Mouse (Mus musculus): ENCODE measurements around the gene Tdpoz5.
"Not testable (repeated sequence)": the region's sequence is repeated elsewhere in the genome, so short reads cannot be mapped to it uniquely, and the experiment has no call there.

Tdpoz5 gene

GRCm38 (mm10) chr3:93961214-93961613 lies at the start of gene Tdpoz5:
TSS of gene Tdpoz5 (minus strand) at chr3:93961314.
- not testable (repeated sequence) for DNase-seq

GRCm38 (mm10) chr3:93968938-93969337 lies 7.8 kb upstream of the Tdpoz5 start:
- not testable (repeated sequence) for DNase-seq

GRCm38 (mm10) chr3:93943443-93943842 lies 17.7 kb downstream of the Tdpoz5 start, which contains the start of gene Gm9117:
TSS of gene Gm9117 (minus strand) at chr3:93943543.
- not testable (repeated sequence) for DNase-seq

- not testable (repeated sequence) for DNase-seq
Observed at GRCm38 (mm10) chr3:93938386-93938785, 22.7 kb downstream of the Tdpoz5 start.

Data from cerebellum, adult 9-10 months (tissue).